Comparison of ENCODE assay signal across 27 mouse cellular contexts in the genomic region with DNA sequence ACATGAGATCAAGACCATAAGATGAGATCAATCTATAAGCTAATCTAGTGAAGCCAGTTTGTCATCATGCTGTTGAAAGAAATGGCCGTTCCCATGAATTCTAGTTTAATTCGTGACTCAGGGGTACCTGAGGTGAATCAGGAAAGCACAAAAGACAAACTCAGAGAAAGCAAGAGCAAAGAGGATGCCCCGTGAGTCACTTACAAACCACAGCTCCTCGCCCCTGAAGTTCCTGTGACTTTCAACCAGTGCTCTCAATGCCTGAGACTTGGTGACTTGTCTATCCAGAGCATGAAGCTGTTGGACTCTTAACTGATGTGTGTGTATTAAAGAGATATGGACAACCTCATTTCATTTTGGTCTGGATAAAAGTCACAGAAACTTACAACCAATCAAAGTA. TPM values are rescaled to one million over a fixed set of nuclear protein-coding genes. Genes with fewer than 3 reads are reported as not detected.
DNase-seq lines count a peak whose midpoint lies in the region; ATAC-seq lines count a peak whose summit lies in the region.
"Had no signal": no experiment of that assay in that cellular context is flagged by ENCODE, and none has a peak within 500 bp of the region (broad histone marks: within the 10 kb centered on the region; RNA-seq: fewer than 3 reads in every experiment).

No protein-coding gene starts in this region.

- no peaks in the 10 kb centered on the region for H3K27me3 ChIP-seq in forebrain, embryonic 14.5 days (replicated peaks; ENCODE audit: control insufficient read depth, insufficient read depth, low read length)
- H3K27me3 ChIP-seq: embryonic facial prominence, embryonic 12.5 days; embryonic facial prominence, embryonic 15.5 days; forebrain, embryonic 15.5 days; heart, embryonic 12.5 days; heart, embryonic 15.5 days; hindbrain, embryonic 13.5 days had no signal

- ATAC-seq in CD4-positive, CD25-positive, alpha-beta regulatory T cell, adult 4 months, result peak; percentile 66
- no peak for ATAC-seq in forebrain, embryonic 14.5 days
- ATAC-seq: forebrain, embryonic 15.5 days; hindbrain, embryonic 16.5 days; intestine, postnatal 0 days had no signal

- no peaks in the 10 kb centered on the region for H3K4me1 ChIP-seq in forebrain, embryonic 14.5 days (ENCODE audit: control insufficient read depth, insufficient read depth, low read length)
- H3K4me1 ChIP-seq: embryonic facial prominence, embryonic 12.5 days; embryonic facial prominence, embryonic 15.5 days; forebrain, embryonic 15.5 days; heart, embryonic 12.5 days; heart, embryonic 15.5 days; hindbrain, embryonic 13.5 days had no signal

- H3K4me2 ChIP-seq in forebrain, embryonic 14.5 days (ENCODE audit: low read length), result no peak overlapping the region
- H3K4me2 ChIP-seq: embryonic facial prominence, embryonic 12.5 days; embryonic facial prominence, embryonic 15.5 days; forebrain, embryonic 15.5 days; heart, embryonic 12.5 days; heart, embryonic 15.5 days; hindbrain, embryonic 13.5 days had no signal

- DNase-seq in CD4-positive helper T cell, adult 2 months (ENCODE audit: low read depth, low spot score), result peak; percentile 36
- DNase-seq in induced T-regulatory cell, adult 2 months (ENCODE audit: low read depth), result peak; percentile 74
- DNase-seq in natural killer cell, adult 2 months (ENCODE audit: low spot score in 2 of 2), result peak; percentile 32 to 55
- DNase-seq in kidney, adult 11 months, result no peak
- DNase-seq in forebrain, embryonic 14.5 days (ENCODE audit: low spot score), result no peak
- no peak for DNase-seq in right cerebral cortex, adult 18-20 months
- DNase-seq: adrenal gland, adult 2 months; adrenal gland, postnatal 14 days; cerebellum, adult 11 months; cerebellum, adult 2 months; cerebellum, adult 9-11 months; cerebellum, postnatal 25 days; gastrocnemius, postnatal 25 days; heart, postnatal 10 days; heart, postnatal 36 days had no signal

- no peaks in the 10 kb centered on the region; the same call in 1 of the 2 replicates for H3K9me3 ChIP-seq in forebrain, embryonic 14.5 days (replicated peaks; ENCODE audit: control insufficient read depth, low read length)
- H3K9me3 ChIP-seq: embryonic facial prominence, embryonic 12.5 days; embryonic facial prominence, embryonic 15.5 days; forebrain, embryonic 15.5 days; heart, embryonic 15.5 days; hindbrain, embryonic 13.5 days had no signal

- no peak overlapping the region for H3K9ac ChIP-seq in forebrain, embryonic 14.5 days (ENCODE audit: low read length)
- H3K9ac ChIP-seq: embryonic facial prominence, embryonic 12.5 days; embryonic facial prominence, embryonic 15.5 days; forebrain, embryonic 15.5 days; heart, embryonic 12.5 days; heart, embryonic 15.5 days; hindbrain, embryonic 13.5 days had no signal

- WGBS in forebrain, embryonic 14.5 days, result 86% methylated on average over 4 of the region's 4 CpGs

- H3K36me3 ChIP-seq in forebrain, embryonic 14.5 days (ENCODE audit: control insufficient read depth, insufficient read depth, low read length), result no peaks in the 10 kb centered on the region
- H3K36me3 ChIP-seq: embryonic facial prominence, embryonic 12.5 days; embryonic facial prominence, embryonic 15.5 days; forebrain, embryonic 15.5 days; heart, embryonic 12.5 days; heart, embryonic 15.5 days; hindbrain, embryonic 10.5 days; hindbrain, embryonic 13.5 days had no signal

- H3K4me3 ChIP-seq in forebrain, embryonic 14.5 days (ENCODE audit: low read depth, low read length), result no peak overlapping the region
- H3K4me3 ChIP-seq: embryonic facial prominence, embryonic 12.5 days; embryonic facial prominence, embryonic 15.5 days; forebrain, embryonic 15.5 days; heart, embryonic 12.5 days; heart, embryonic 15.5 days; hindbrain, embryonic 10.5 days; hindbrain, embryonic 13.5 days had no signal

- H3K27ac ChIP-seq in forebrain, embryonic 14.5 days (ENCODE audit: low read depth, low read length), result no peak overlapping the region
- H3K27ac ChIP-seq: embryonic facial prominence, embryonic 12.5 days; embryonic facial prominence, embryonic 15.5 days; forebrain, embryonic 15.5 days; heart, embryonic 15.5 days; hindbrain, embryonic 10.5 days; hindbrain, embryonic 13.5 days had no signal

RNA-seq across cellular contexts. Expression of a gene that starts 17.9 kb away (rescaled TPM):
- polyA plus RNA-seq in CD4-positive, CD25-positive, alpha-beta regulatory T cell, adult 4 months (2017; shearing (Covaris generic)), result 10 to 100 TPM in 1 of 2 experiments, 1 to 10 TPM in 1; 5.5 to 10.6 TPM
- not detected in 2 replicates for polyA plus RNA-seq in forebrain, embryonic 14.5 days (2014; fragmentation: Nextera tagmentation; extraction: Ambion mirVana)
- polyA plus RNA-seq: adrenal gland, adult 2 months; cerebellum, adult 2 months; embryonic facial prominence, embryonic 12.5 days; embryonic facial prominence, embryonic 15.5 days; forebrain, embryonic 11.5 days; forebrain, embryonic 15.5 days; heart, embryonic 12.5 days; heart, embryonic 15.5 days; hindbrain, embryonic 10.5 days; hindbrain, embryonic 13.5 days; hindbrain, embryonic 16.5 days; intestine, embryonic 14.5 days; intestine, postnatal 0 days had no signal

Comparison
In these comparisons a context has a peak if more than half of its experiments do, and no peak if none do; other contexts are left out.
1. DNase-seq: peak in CD4-positive helper T cell, adult 2 months (single experiment), induced T-regulatory cell, adult 2 months (single experiment) and natural killer cell, adult 2 months (2 of 2); none in kidney, adult 11 months (single experiment), forebrain, embryonic 14.5 days (single experiment) and right cerebral cortex, adult 18-20 months (single experiment).